Mouse (Mus musculus): ENCODE results near the gene Rhox1. TPM values are rescaled to one million over a fixed set of nuclear protein-coding genes. Genes with fewer than 3 reads are reported as not detected.
"Not testable (repeated sequence)": the region's sequence is repeated elsewhere in the genome, so short reads cannot be mapped to it uniquely, and the experiment has no call there.

Gene Rhox1
- polyA plus RNA-seq (2015; fragmentation: Nextera tagmentation; extraction: Ambion mirVana) = not detected in 2 replicates

- H3K4me1 ChIP-seq; H3K9me3 ChIP-seq; H3K9ac ChIP-seq; H3K4me3 ChIP-seq; H3K36me3 ChIP-seq; H3K27ac ChIP-seq; ATAC-seq (ENCODE audit: borderline replicate concordance, extremely low read depth, low FRiP score, low TSS enrichment); H3K4me2 ChIP-seq; H3K27me3 ChIP-seq: not testable (repeated sequence)
- 54% methylated on average over 1 of the region's 1 CpGs for WGBS
Observed at GRCm38 (mm10) chrX:37222158-37222557, at the start of gene Rhox1. TSS of gene Rhox1 (minus strand) at chrX:37222258.

- 80% methylated on average over 8 of the region's 19 CpGs for WGBS
- not testable (repeated sequence) for H3K9ac ChIP-seq; H3K27me3 ChIP-seq; H3K9me3 ChIP-seq; H3K4me1 ChIP-seq; H3K4me2 ChIP-seq; H3K4me3 ChIP-seq; ATAC-seq (ENCODE audit: borderline replicate concordance, extremely low read depth, low FRiP score, low TSS enrichment); H3K36me3 ChIP-seq; H3K27ac ChIP-seq
Observed at GRCm38 (mm10) chrX:37265038-37265437, 43.0 kb upstream of the Rhox1 start, which contains the start of gene Rhox4a. TSS of gene Rhox4a (plus strand) at chrX:37265338.

- not testable (repeated sequence) for H3K4me1 ChIP-seq; H3K9me3 ChIP-seq; H3K27me3 ChIP-seq; H3K4me2 ChIP-seq; H3K9ac ChIP-seq; H3K27ac ChIP-seq; H3K4me3 ChIP-seq; H3K36me3 ChIP-seq; ATAC-seq (ENCODE audit: borderline replicate concordance, extremely low read depth, low FRiP score, low TSS enrichment)
- 100% methylated on average over 1 of the region's 3 CpGs for WGBS
Observed at GRCm38 (mm10) chrX:37249619-37250018, 27.6 kb upstream of the Rhox1 start, which contains the start of gene Rhox3a. TSS of gene Rhox3a (plus strand) at chrX:37249919.

- H3K4me2 ChIP-seq; H3K27me3 ChIP-seq; ATAC-seq (ENCODE audit: borderline replicate concordance, extremely low read depth, low FRiP score, low TSS enrichment); H3K36me3 ChIP-seq; H3K27ac ChIP-seq; H3K9me3 ChIP-seq; H3K9ac ChIP-seq; H3K4me3 ChIP-seq; H3K4me1 ChIP-seq: not testable (repeated sequence)
- WGBS = 100% methylated on average over 2 of the region's 9 CpGs
Observed at GRCm38 (mm10) chrX:37244676-37245075, 22.6 kb upstream of the Rhox1 start, which contains the start of gene Rhox2a. TSS of gene Rhox2a (plus strand) at chrX:37244976.

GRCm38 (mm10) chrX:37210941-37211340 lies 11.1 kb downstream of the Rhox1 start, which contains the start of gene Gm9:
TSS of gene Gm9 (minus strand) at chrX:37211041.
- H3K9ac ChIP-seq = no peak within 1 kb of the TSS
- H3K4me3 ChIP-seq = no peak within 1 kb of the TSS
- WGBS = 78% methylated on average over 10 of the region's 10 CpGs
- H3K36me3 ChIP-seq = no peaks in the 10 kb centered on the region
- ATAC-seq (ENCODE audit: borderline replicate concordance, extremely low read depth, low FRiP score, low TSS enrichment) = no peak
- no peaks in the 10 kb centered on the region for H3K27me3 ChIP-seq
- no peaks in the 10 kb centered on the region for H3K9me3 ChIP-seq
- no peaks in the 10 kb centered on the region for H3K4me1 ChIP-seq
- H3K4me2 ChIP-seq = no peak within 1 kb of the TSS
- H3K27ac ChIP-seq = no peak within 1 kb of the TSS

- WGBS = 51% methylated on average over 8 of the region's 8 CpGs
- no peak overlapping the region for H3K4me2 ChIP-seq
- H3K36me3 ChIP-seq = no peaks in the 10 kb centered on the region
- no peaks in the 10 kb centered on the region for H3K4me1 ChIP-seq
- H3K9ac ChIP-seq = no peak overlapping the region
- no peaks in the 10 kb centered on the region for H3K9me3 ChIP-seq
- no peak overlapping the region for H3K27ac ChIP-seq
- no peak overlapping the region for H3K4me3 ChIP-seq
- ATAC-seq (ENCODE audit: borderline replicate concordance, extremely low read depth, low FRiP score, low TSS enrichment) = no peak
- no peaks in the 10 kb centered on the region for H3K27me3 ChIP-seq
Observed at GRCm38 (mm10) chrX:37198676-37199075, 23.4 kb downstream of the Rhox1 start.

GRCm38 (mm10) chrX:37191744-37192379 lies 30.2 kb downstream of the Rhox1 start:
- no peaks in the 10 kb centered on the region for H3K4me1 ChIP-seq
- H3K9ac ChIP-seq = peak overlapping the region; percentile 55
- 0 out of 2 replicates have a peak, but pooled peaks have one; percentile 1 for ATAC-seq (ENCODE audit: borderline replicate concordance, extremely low read depth, low FRiP score, low TSS enrichment)
- no peaks in the 10 kb centered on the region for H3K9me3 ChIP-seq
- no peak overlapping the region for H3K27ac ChIP-seq
- H3K4me3 ChIP-seq = peak overlapping the region; percentile 58
- H3K4me2 ChIP-seq = peak overlapping the region; percentile 63
- H3K27me3 ChIP-seq = no peaks in the 10 kb centered on the region
- no peaks in the 10 kb centered on the region for H3K36me3 ChIP-seq
- 25% methylated on average over 28 of the region's 28 CpGs for WGBS

- peak; percentile 89 for ATAC-seq (ENCODE audit: borderline replicate concordance, extremely low read depth, low FRiP score, low TSS enrichment)
- WGBS = 16% methylated on average over 63 of the region's 63 CpGs
- peak within 1 kb of the TSS; percentile 58 for H3K4me3 ChIP-seq
- 0 out of 2 replicates have a peak within 1 kb of the TSS, but pooled peaks have one; percentile 33 for H3K27ac ChIP-seq
- H3K9ac ChIP-seq = peak within 1 kb of the TSS; percentile 55
- H3K36me3 ChIP-seq = no peaks in the 10 kb centered on the region
- peak within 1 kb of the TSS; percentile 63 for H3K4me2 ChIP-seq
- no peaks in the 10 kb centered on the region for H3K4me1 ChIP-seq
- H3K9me3 ChIP-seq = no peaks in the 10 kb centered on the region
- no peaks in the 10 kb centered on the region for H3K27me3 ChIP-seq
Observed at GRCm38 (mm10) chrX:37191105-37191743, 30.8 kb downstream of the Rhox1 start, which contains the start of the genes Ndufa1 and Rnf113a1. TSS of gene Ndufa1 (minus strand) at chrX:37191163. TSS of gene Rnf113a1 (plus strand) at chrX:37191245.

- H3K4me1 ChIP-seq = no peaks in the 10 kb centered on the region
- ATAC-seq (ENCODE audit: borderline replicate concordance, extremely low read depth, low FRiP score, low TSS enrichment) = no peak
- H3K4me3 ChIP-seq = peak overlapping the region; percentile 58
- H3K9me3 ChIP-seq = no peaks in the 10 kb centered on the region
- no peak overlapping the region for H3K27ac ChIP-seq
- peak overlapping the region; percentile 42 for H3K9ac ChIP-seq
- no peaks in the 10 kb centered on the region for H3K27me3 ChIP-seq
- WGBS = 14% methylated on average over 20 of the region's 20 CpGs
- H3K36me3 ChIP-seq = no peaks in the 10 kb centered on the region
- peak overlapping the region; percentile 63 for H3K4me2 ChIP-seq
Observed at GRCm38 (mm10) chrX:37190755-37191104, 31.3 kb downstream of the Rhox1 start.

- H3K9ac ChIP-seq; H3K9me3 ChIP-seq; H3K36me3 ChIP-seq; H3K4me3 ChIP-seq; H3K27ac ChIP-seq; H3K4me1 ChIP-seq; ATAC-seq (ENCODE audit: borderline replicate concordance, extremely low read depth, low FRiP score, low TSS enrichment); H3K27me3 ChIP-seq: not testable (repeated sequence)
- 46% methylated on average over 8 of the region's 8 CpGs for WGBS
- H3K4me2 ChIP-seq = peak overlapping the region; percentile 38
Observed at GRCm38 (mm10) chrX:37184401-37184800, 37.7 kb downstream of the Rhox1 start.

- H3K4me2 ChIP-seq = no peak within 1 kb of the TSS
- H3K9me3 ChIP-seq = no peaks in the 10 kb centered on the region
- WGBS = 44% methylated on average over 5 of the region's 5 CpGs
- no peaks in the 10 kb centered on the region for H3K4me1 ChIP-seq
- no peak within 1 kb of the TSS for H3K27ac ChIP-seq
- no peak within 1 kb of the TSS for H3K4me3 ChIP-seq
- no peaks in the 10 kb centered on the region for H3K36me3 ChIP-seq
- no peak within 1 kb of the TSS for H3K9ac ChIP-seq
- no peaks in the 10 kb centered on the region for H3K27me3 ChIP-seq
- no peak for ATAC-seq (ENCODE audit: borderline replicate concordance, extremely low read depth, low FRiP score, low TSS enrichment)
Observed at GRCm38 (mm10) chrX:37168742-37169141, 53.3 kb downstream of the Rhox1 start, which contains the start of gene Akap14. TSS of gene Akap14 (minus strand) at chrX:37168842.

- Histone ChIP-seq H3K9me3 (no peaks in the 10 kb centered on the region), H3K36me3 (no peaks in the 10 kb centered on the region), H3K27ac (no peak overlapping the region), H3K9ac (no peak overlapping the region), H3K4me1 (no peaks in the 10 kb centered on the region), H3K27me3 (no peaks in the 10 kb centered on the region), H3K4me2 (no peak overlapping the region), H3K4me3 (no peak overlapping the region)
- WGBS = 23% methylated on average over 3 of the region's 3 CpGs
- ATAC-seq (ENCODE audit: borderline replicate concordance, extremely low read depth, low FRiP score, low TSS enrichment) = no peak
Observed at GRCm38 (mm10) chrX:37167085-37167484, 55.0 kb downstream of the Rhox1 start.
